Mouse (Mus musculus): Measurements from ENCODE around the gene Pou2f2. TPM values are rescaled to one million over a fixed set of nuclear protein-coding genes. Genes with fewer than 3 reads are reported as not detected.

The Pou2f2 gene
- polyA plus RNA-seq, 1 experiment from 2014 or later: 2.0 TPM

DNA sequence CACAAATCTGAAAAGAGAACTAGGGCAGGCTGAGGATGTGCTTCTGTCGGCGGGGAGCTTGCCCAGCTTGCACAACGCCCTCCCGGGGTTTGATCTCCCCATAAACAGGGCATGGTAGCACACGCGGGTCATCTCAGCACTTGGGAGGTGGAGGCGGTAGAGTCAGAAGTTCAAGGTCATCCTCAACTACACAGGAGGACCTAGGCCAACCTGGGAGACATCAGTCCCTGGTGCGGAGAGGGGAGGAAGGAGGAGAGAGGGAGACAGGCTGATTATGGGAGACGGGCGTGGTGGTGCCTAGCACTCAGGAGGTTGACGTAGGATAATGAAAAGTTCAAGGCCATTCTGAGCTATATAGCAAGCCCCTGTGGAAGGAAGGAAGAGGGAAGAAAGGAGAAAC, 11.3 kb upstream of the Pou2f2 start:
- no peaks in the 10 kb centered on the region for H3K9me3 ChIP-seq (replicated peaks)
- no peak overlapping the region for H3K4me3 ChIP-seq (replicated peaks)
- no peak overlapping the region for H3K4me2 ChIP-seq (replicated peaks)
- ATAC-seq (ENCODE audit: insufficient number of reproducible peaks, low FRiP score, low TSS enrichment, low read depth): no peak
- no peaks in the 10 kb centered on the region for H3K4me1 ChIP-seq
- H3K27ac ChIP-seq (replicated peaks): no peak overlapping the region
- no peaks in the 10 kb centered on the region for H3K36me3 ChIP-seq
- no peak overlapping the region for H3K9ac ChIP-seq
- 0 out of 2 replicates have a peak, but pooled peaks cover 3% of the 10 kb centered on the region for H3K27me3 ChIP-seq
- 86% methylated on average over 11 of the region's 11 CpGs for WGBS

DNA sequence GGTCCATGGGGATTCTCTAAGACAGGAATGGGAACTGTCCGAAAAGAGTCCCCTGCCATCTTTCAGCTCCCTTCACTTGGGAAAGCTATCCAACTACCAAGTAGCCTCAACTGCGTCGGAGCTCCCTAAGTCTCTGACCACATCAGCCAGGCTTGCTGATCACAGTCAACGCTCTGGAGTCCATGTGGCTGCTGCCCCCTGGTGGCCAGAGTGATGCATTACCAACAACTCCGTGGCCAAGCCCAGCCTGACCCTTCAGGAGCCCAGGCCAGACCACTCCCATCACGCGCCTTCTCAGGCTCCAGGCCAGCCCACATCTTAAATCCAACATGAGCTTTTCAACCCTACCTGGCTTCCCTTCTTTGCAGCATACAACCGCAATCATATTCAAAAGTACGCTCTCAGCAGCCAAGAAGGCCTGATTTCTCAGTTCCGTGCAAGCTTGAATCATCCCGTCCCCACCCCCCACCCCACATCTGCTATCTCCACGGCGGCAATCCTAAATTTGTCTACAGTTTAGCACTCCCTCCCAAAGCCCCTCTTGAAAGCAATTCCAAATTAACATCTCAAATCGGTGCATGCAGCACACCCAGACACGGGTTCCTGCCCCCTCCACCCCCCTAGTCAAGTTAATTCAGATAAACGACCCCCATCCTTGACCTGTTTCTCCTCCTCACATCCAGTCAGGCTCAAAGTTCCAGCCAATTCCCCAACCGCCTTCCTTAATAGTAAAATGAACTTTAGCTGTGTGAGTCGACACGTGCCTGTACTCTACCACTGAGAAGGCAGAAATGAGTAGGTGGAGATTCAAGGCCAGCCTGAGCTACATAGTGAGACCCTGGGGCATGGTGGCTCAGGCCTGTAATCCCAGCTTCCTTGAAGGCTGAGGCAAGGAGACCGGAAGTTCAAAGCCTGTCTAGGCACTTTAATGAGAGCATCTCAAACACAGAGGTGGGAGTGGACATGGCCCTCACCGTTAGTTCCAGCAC, 8.4 kb upstream of the Pou2f2 start:
- Histone ChIP-seq H3K9me3 (replicated peaks) (no peaks in the 10 kb centered on the region), H3K4me1 (no peaks in the 10 kb centered on the region), H3K27me3 (peaks cover 21% of the 10 kb centered on the region), H3K4me2 (replicated peaks) (no peak overlapping the region), H3K27ac (replicated peaks) (no peak overlapping the region), H3K9ac (no peak overlapping the region), H3K36me3 (no peaks in the 10 kb centered on the region), H3K4me3 (replicated peaks) (no peak overlapping the region)
- ATAC-seq (ENCODE audit: insufficient number of reproducible peaks, low FRiP score, low TSS enrichment, low read depth): 0 out of 2 replicates have a peak, but pooled peaks have one; percentile 54
- WGBS: 27% methylated on average over 21 of the region's 21 CpGs

GRCm38 (mm10) chr7:25184091-25184490, 4.6 kb upstream of the Pou2f2 start:
- Histone ChIP-seq H3K27ac (replicated peaks) (no peak overlapping the region), H3K27me3 (peaks cover 58% of the 10 kb centered on the region), H3K4me3 (replicated peaks) (no peak overlapping the region), H3K4me1 (peaks cover 6% of the 10 kb centered on the region), H3K9ac (no peak overlapping the region), H3K36me3 (no peaks in the 10 kb centered on the region), H3K9me3 (replicated peaks) (no peaks in the 10 kb centered on the region), H3K4me2 (replicated peaks) (no peak overlapping the region)
- no peak for ATAC-seq (ENCODE audit: insufficient number of reproducible peaks, low FRiP score, low TSS enrichment, low read depth)
- WGBS: 71% methylated on average over 6 of the region's 6 CpGs

DNA sequence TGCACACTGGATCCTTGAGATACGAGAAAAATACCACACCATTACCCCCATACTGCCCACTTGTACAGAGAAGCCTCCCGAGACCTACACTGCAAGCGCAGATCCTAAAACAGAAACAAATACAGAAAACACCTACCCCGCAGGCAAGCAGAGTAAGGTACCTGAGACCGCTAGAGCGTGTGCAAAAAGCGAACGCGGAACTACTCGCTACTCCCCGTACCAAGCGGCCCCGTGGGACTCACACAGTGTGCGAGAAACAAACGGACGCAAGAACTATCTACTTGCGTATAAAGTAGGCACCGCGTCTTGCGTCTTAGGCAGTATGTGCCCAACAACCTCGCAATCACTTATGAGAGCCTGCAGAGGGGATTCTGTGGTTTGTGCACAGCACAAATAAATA, 2.3 kb upstream of the Pou2f2 start:
- H3K27me3 ChIP-seq: peaks cover 80% of the 10 kb centered on the region
- peaks cover 15% of the 10 kb centered on the region for H3K4me1 ChIP-seq
- no peak overlapping the region for H3K9ac ChIP-seq
- H3K36me3 ChIP-seq: no peaks in the 10 kb centered on the region
- WGBS: 5% methylated on average over 21 of the region's 21 CpGs
- no peaks in the 10 kb centered on the region for H3K9me3 ChIP-seq (replicated peaks)
- H3K27ac ChIP-seq (replicated peaks): no peak overlapping the region
- 0 out of 2 replicates have a peak overlapping the region, but pooled peaks have one; percentile 12 for H3K4me2 ChIP-seq (replicated peaks)
- H3K4me3 ChIP-seq (replicated peaks): peak overlapping the region; percentile 18
- no peak for ATAC-seq (ENCODE audit: insufficient number of reproducible peaks, low FRiP score, low TSS enrichment, low read depth)

- Histone ChIP-seq H3K27me3 (peaks cover 82% of the 10 kb centered on the region), H3K4me2 (replicated peaks) (0 out of 2 replicates have a peak overlapping the region, but pooled peaks have one; percentile 12), H3K4me3 (replicated peaks) (peak overlapping the region; percentile 18), H3K9me3 (replicated peaks) (no peaks in the 10 kb centered on the region), H3K27ac (replicated peaks) (no peak overlapping the region), H3K9ac (no peak overlapping the region), H3K4me1 (peaks cover 15% of the 10 kb centered on the region), H3K36me3 (no peaks in the 10 kb centered on the region)
- ATAC-seq (ENCODE audit: insufficient number of reproducible peaks, low FRiP score, low TSS enrichment, low read depth): no peak; the same call in 1 of the 2 replicates
- WGBS: 1% methylated on average over 15 of the region's 15 CpGs
Measured at GRCm38 (mm10) chr7:25181331-25181790, 1.8 kb upstream of the Pou2f2 start.

- WGBS: 5% methylated on average over 6 of the region's 6 CpGs
- no peak overlapping the region for H3K4me3 ChIP-seq (replicated peaks)
Measured at GRCm38 (mm10) chr7:25180512-25180911, 986 bp upstream of the Pou2f2 start.

DNA sequence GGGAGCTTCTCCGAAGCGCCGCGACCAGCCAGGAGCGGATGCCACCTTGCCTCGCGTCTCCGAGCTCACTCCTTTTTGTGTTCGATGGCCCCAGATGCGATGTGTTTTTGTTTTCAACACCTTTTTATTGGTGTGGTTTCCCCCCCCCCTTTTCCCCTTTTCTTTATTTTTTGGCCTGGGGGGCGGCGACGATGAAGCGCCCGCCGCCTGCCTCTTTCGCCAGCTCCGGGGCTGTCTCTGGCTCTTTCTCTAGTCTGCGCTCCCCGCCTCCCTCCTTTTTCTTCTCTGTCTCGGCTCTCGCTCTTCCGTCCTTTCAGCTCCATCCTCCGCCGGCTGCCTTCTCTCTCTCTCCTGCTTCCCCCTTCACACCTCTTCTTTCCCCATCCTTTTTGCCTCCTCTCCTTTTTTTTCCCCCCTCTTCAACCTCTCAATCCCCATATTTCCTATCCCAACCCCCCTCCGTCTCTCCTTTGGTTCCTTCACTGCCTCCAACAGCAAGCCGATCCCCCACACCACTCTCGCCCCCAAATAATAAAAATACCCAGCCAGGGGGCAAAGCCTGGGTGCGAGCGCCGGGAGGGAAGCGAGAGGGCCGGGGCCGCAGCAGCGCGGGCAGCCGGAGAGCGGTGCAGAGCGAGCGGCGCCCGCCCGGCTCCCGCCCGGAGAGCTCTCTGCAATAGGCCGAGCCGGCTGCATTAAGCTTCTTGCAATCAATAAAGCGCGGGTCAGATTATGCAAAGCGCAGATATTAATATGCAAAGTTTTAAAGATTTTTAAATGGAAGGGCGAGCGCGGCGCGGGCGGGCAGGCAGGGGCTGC, 530 bp downstream of the Pou2f2 start:
- H3K9me3 ChIP-seq (replicated peaks): no peaks in the 10 kb centered on the region
- H3K27ac ChIP-seq (replicated peaks): no peak overlapping the region
- 1% methylated on average over 52 of the region's 56 CpGs for WGBS
- H3K36me3 ChIP-seq: no peaks in the 10 kb centered on the region
- peak overlapping the region; percentile 51 for H3K4me3 ChIP-seq (replicated peaks)
- H3K27me3 ChIP-seq: peaks cover 90% of the 10 kb centered on the region
- peaks cover 15% of the 10 kb centered on the region for H3K4me1 ChIP-seq
- peak; percentile 49; the same call in 1 of the 2 replicates for ATAC-seq (ENCODE audit: insufficient number of reproducible peaks, low FRiP score, low TSS enrichment, low read depth)
- no peak overlapping the region for H3K9ac ChIP-seq
- H3K4me2 ChIP-seq (replicated peaks): peak overlapping the region; percentile 89

More at GRCm38 (mm10) chr7:25180512-25180911, 986 bp upstream of the Pou2f2 start:
- Histone ChIP-seq H3K36me3 (no peaks in the 10 kb centered on the region), H3K4me2 (replicated peaks) (no peak overlapping the region; the same call in 1 of the 2 replicates), H3K27ac (replicated peaks) (no peak overlapping the region), H3K27me3 (peaks cover 90% of the 10 kb centered on the region), H3K4me1 (peaks cover 15% of the 10 kb centered on the region), H3K9ac (no peak overlapping the region), H3K9me3 (replicated peaks) (no peaks in the 10 kb centered on the region)
- no peak for ATAC-seq (ENCODE audit: insufficient number of reproducible peaks, low FRiP score, low TSS enrichment, low read depth)

GRCm38 (mm10) chr7:25178317-25178716, 1.2 kb downstream of the Pou2f2 start:
- ATAC-seq (ENCODE audit: insufficient number of reproducible peaks, low FRiP score, low TSS enrichment, low read depth): no peak

DNA sequence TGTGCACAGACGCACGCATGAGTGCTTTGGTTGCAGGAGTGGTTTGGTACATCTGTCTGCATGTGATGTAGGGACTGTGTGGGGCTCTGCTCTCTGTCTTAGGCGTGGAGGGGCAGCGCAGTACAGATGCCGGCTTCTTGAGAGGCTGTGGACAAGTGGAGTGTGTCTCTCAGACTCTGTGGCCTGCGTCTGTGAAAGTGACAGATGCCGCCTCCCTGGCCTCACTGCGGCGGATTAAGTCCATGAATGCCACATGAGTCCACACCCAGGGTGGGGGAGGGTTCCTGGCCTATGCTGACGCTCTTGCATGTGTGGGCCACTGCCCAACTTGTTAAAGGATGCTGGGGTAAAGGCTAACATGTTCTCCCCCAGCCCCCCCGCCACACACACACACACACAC, 5.2 kb downstream of the Pou2f2 start:
- no peak for ATAC-seq (ENCODE audit: insufficient number of reproducible peaks, low FRiP score, low TSS enrichment, low read depth)
- Histone ChIP-seq H3K27ac (replicated peaks) (no peak overlapping the region), H3K4me2 (replicated peaks) (no peak overlapping the region), H3K9ac (no peak overlapping the region), H3K4me1 (peaks cover 11% of the 10 kb centered on the region), H3K27me3 (peaks cover 45% of the 10 kb centered on the region), H3K9me3 (replicated peaks) (no peaks in the 10 kb centered on the region), H3K4me3 (replicated peaks) (no peak overlapping the region), H3K36me3 (no peaks in the 10 kb centered on the region)
- 43% methylated on average over 11 of the region's 11 CpGs for WGBS

More at GRCm38 (mm10) chr7:25178317-25178716, 1.2 kb downstream of the Pou2f2 start:
- no peaks in the 10 kb centered on the region for H3K36me3 ChIP-seq
- WGBS: 2% methylated on average over 17 of the region's 17 CpGs
- no peaks in the 10 kb centered on the region for H3K9me3 ChIP-seq (replicated peaks)
- peak overlapping the region; percentile 89 for H3K4me2 ChIP-seq (replicated peaks)
- peak overlapping the region; percentile 51 for H3K4me3 ChIP-seq (replicated peaks)
- H3K9ac ChIP-seq: no peak overlapping the region
- H3K27ac ChIP-seq (replicated peaks): no peak overlapping the region
- H3K4me1 ChIP-seq: peaks cover 15% of the 10 kb centered on the region
- H3K27me3 ChIP-seq: peaks cover 83% of the 10 kb centered on the region

DNA sequence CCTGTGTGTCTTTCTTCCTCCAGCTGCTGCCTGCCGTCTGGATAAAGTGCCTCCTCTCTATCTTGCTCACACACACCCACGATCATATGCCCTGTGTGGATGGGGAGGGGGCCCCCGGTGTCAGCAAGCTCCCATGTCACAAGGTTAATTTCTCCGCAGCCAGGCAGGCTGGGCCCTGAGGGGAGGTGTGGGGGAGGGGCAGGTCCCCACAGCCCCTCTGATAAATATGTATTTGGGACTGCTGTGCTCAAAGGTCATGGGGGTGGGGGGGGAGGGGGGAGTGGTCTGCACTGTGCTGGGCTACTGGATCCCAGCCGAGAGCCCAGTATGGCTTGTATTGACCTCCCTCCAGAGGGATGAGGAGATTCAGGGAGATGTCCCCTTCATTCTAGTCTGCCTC, 6.9 kb downstream of the Pou2f2 start:
- H3K4me3 ChIP-seq (replicated peaks): no peak overlapping the region
- no peak overlapping the region for H3K27ac ChIP-seq (replicated peaks)
- no peaks in the 10 kb centered on the region for H3K9me3 ChIP-seq (replicated peaks)
- no peak overlapping the region for H3K4me2 ChIP-seq (replicated peaks)
- H3K9ac ChIP-seq: no peak overlapping the region
- ATAC-seq (ENCODE audit: insufficient number of reproducible peaks, low FRiP score, low TSS enrichment, low read depth): no peak
- no peaks in the 10 kb centered on the region for H3K4me1 ChIP-seq
- 18% methylated on average over 5 of the region's 5 CpGs for WGBS
- no peaks in the 10 kb centered on the region for H3K36me3 ChIP-seq
- peaks cover 29% of the 10 kb centered on the region for H3K27me3 ChIP-seq

- Histone ChIP-seq H3K9me3 (replicated peaks) (no peaks in the 10 kb centered on the region), H3K4me1 (no peaks in the 10 kb centered on the region), H3K4me3 (replicated peaks) (no peak overlapping the region), H3K27ac (replicated peaks) (no peak overlapping the region), H3K4me2 (replicated peaks) (no peak overlapping the region), H3K36me3 (no peaks in the 10 kb centered on the region), H3K27me3 (peaks cover 8% of the 10 kb centered on the region), H3K9ac (no peak overlapping the region)
- 32% methylated on average over 3 of the region's 3 CpGs for WGBS
- no peak for ATAC-seq (ENCODE audit: insufficient number of reproducible peaks, low FRiP score, low TSS enrichment, low read depth)
Measured at GRCm38 (mm10) chr7:25170583-25170982, 8.9 kb downstream of the Pou2f2 start.

Data from embryonic facial prominence, embryonic 15.5 days (tissue).